In the genomic region with DNA sequence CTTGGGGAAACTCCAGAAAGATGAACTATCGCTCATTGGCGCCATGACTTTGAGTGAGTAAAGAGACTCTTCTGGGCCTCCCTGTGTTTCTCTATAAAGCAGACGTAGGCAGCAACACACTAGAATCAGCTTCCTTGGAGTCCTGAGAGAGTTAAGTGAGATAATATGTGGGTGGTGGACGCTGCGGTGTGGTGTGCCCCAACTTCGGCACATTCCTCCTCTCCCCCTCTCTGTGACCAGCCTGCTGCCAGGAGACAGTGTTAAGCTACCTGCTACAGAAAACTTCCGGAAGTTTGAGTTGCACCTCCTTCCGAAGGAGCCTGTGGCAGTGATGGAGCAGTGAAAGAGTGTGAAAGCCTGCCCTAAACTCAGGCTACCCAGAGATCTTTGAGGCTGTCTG, we compare ENCODE assay signal across 8 mouse cellular contexts. TPM values are rescaled to one million over a fixed set of nuclear protein-coding genes. Genes with fewer than 3 reads are reported as not detected.
DNase-seq lines count a peak whose midpoint lies in the region.
"Not testable (repeated sequence)": the region's sequence is repeated elsewhere in the genome, so short reads cannot be mapped to it uniquely, and the experiment has no call there.

No protein-coding gene starts in this region.

- intact Hi-C loops in gastrocnemius, postnatal 14 days (cut with DNase I; ENCODE audit: low total_unique reads) = not testable (repeated sequence)

- peak; percentile 7 to 23 for DNase-seq in B cell, adult 2 months
- DNase-seq in cerebellum, adult 9-11 months = peak; percentile 43
- DNase-seq in gastrocnemius, postnatal 14 days = peak; percentile 38
- peak; percentile 38 for DNase-seq in heart, postnatal 4 days
- peak; percentile 8 to 32 for DNase-seq in layer of hippocampus, postnatal 25 days (ENCODE audit: extremely low spot score in 1 of 2, low spot score in 1 of 2)
- DNase-seq in lung, postnatal 25 days (ENCODE audit: low spot score) = peak; percentile 15
- peak; percentile 35 to 45 for DNase-seq in spleen, adult 18-20 months
- DNase-seq in thymus, postnatal 36 days = peak; percentile 31 to 35

RNA-seq across cellular contexts. Expression of a gene that starts 15.3 kb away (rescaled TPM):
- total RNA-seq in gastrocnemius, postnatal 14 days (2021) = under 1 TPM in 1 of 2 experiments, not detected in 1; 0.16 TPM
- total RNA-seq in heart, postnatal 4 days (2021) = under 1 TPM; 0.21 to 0.43 TPM
- 1 to 10 TPM in 1 of 2 experiments, under 1 TPM in 1; 0.54 to 1.3 TPM for total RNA-seq in layer of hippocampus, postnatal 25 days (2021)

Comparison
In these comparisons a context has a peak if more than half of its experiments do, and no peak if none do; other contexts are left out.
1. Peak in every context shown above with its lines: DNase-seq.